Comparison of ENCODE assay signal across 9 mouse cellular contexts in the genomic region with DNA sequence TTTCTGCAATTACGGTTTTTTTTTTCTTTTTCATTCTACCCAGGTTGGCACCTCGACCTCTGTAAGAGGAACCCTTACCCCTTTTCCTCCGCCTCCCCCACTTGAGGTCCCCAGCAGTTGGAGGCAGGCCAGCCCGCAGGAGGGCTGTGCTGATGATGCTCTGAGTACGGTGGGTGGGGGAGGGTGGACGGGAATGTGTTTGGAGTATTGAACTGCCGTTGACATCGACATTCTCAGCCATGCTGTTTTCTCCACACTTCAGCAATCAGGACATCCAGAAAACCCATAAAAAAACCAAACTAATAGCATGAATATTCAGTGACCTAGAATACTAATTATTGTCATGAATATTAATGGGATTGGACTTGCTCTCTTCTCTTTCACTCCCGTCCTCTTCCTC.
DNase-seq lines count a peak whose midpoint lies in the region; ATAC-seq lines count a peak whose summit lies in the region.
"Had no signal": no experiment of that assay in that cellular context is flagged by ENCODE, and none has a peak within 500 bp of the region (broad histone marks: within the 10 kb centered on the region; RNA-seq: fewer than 3 reads in every experiment).

No protein-coding gene starts in this region.

- H3K27me3 ChIP-seq in heart, embryonic 13.5 days (replicated peaks): no peaks in the 10 kb centered on the region
- H3K27me3 ChIP-seq in hindbrain, embryonic 14.5 days (ENCODE audit: control insufficient read depth, insufficient read depth, low read length): no peaks in the 10 kb centered on the region
- H3K27me3 ChIP-seq in limb, embryonic 13.5 days: 0 out of 2 replicates have a peak, but pooled peaks cover under 1% of the 10 kb centered on the region

- no peak for ATAC-seq in heart, embryonic 13.5 days (ENCODE audit: extremely low read depth, insufficient number of reproducible peaks, low FRiP score, low TSS enrichment)
- ATAC-seq in hindbrain, embryonic 14.5 days (ENCODE audit: low FRiP score): peak; percentile 65
- no peak for ATAC-seq in limb, embryonic 13.5 days (ENCODE audit: low FRiP score, low read depth)
- no peak for ATAC-seq in megakaryocyte progenitor cell, adult 5-6 weeks (replicated peaks; ENCODE audit: poor library complexity)

- H3K36me3 ChIP-seq in heart, embryonic 13.5 days: 0 out of 2 replicates have a peak, but pooled peaks cover 4% of the 10 kb centered on the region
- H3K36me3 ChIP-seq in hindbrain, embryonic 14.5 days (replicated peaks; ENCODE audit: control insufficient read depth, insufficient read depth): 0 out of 2 replicates have a peak, but pooled peaks cover 6% of the 10 kb centered on the region
- H3K36me3 ChIP-seq in limb, embryonic 13.5 days: peaks cover 3% of the 10 kb centered on the region

- WGBS in heart, embryonic 13.5 days: 12% methylated on average over 9 of the region's 9 CpGs
- 5% methylated on average over 9 of the region's 9 CpGs for WGBS in hindbrain, embryonic 14.5 days
- WGBS in limb, embryonic 13.5 days: 6% methylated on average over 9 of the region's 9 CpGs

- peaks cover 18% of the 10 kb centered on the region for H3K4me1 ChIP-seq in heart, embryonic 13.5 days
- H3K4me1 ChIP-seq in hindbrain, embryonic 14.5 days (replicated peaks; ENCODE audit: control insufficient read depth, insufficient read depth, low read length): peaks cover 23% of the 10 kb centered on the region
- H3K4me1 ChIP-seq in limb, embryonic 13.5 days: peaks cover 18% of the 10 kb centered on the region

- intact Hi-C loops in left cerebral cortex, postnatal 14 days (cut with DNase I): no loop called here

- H3K4me2 ChIP-seq in heart, embryonic 13.5 days: peak overlapping the region; percentile 69
- H3K4me2 ChIP-seq in hindbrain, embryonic 14.5 days (replicated peaks): peak overlapping the region; percentile 42
- peak overlapping the region; percentile 51 for H3K4me2 ChIP-seq in limb, embryonic 13.5 days (replicated peaks)

- H3K9me3 ChIP-seq in heart, embryonic 13.5 days: no peaks in the 10 kb centered on the region; the same call in 1 of the 2 replicates
- H3K9me3 ChIP-seq in hindbrain, embryonic 14.5 days (ENCODE audit: control insufficient read depth, low read length): no peaks in the 10 kb centered on the region
- H3K9me3 ChIP-seq in limb, embryonic 13.5 days: no peaks in the 10 kb centered on the region; the same call in 1 of the 2 replicates

- peak overlapping the region; percentile 70 for H3K9ac ChIP-seq in heart, embryonic 13.5 days
- no peak overlapping the region for H3K9ac ChIP-seq in hindbrain, embryonic 14.5 days
- no peak overlapping the region for H3K9ac ChIP-seq in limb, embryonic 13.5 days

- H3K27ac ChIP-seq in heart, embryonic 13.5 days (replicated peaks): no peak overlapping the region
- H3K27ac ChIP-seq in hindbrain, embryonic 14.5 days: peak overlapping the region; percentile 69
- no peak overlapping the region for H3K27ac ChIP-seq in limb, embryonic 13.5 days

- H3K4me3 ChIP-seq in heart, embryonic 13.5 days: peak overlapping the region; percentile 42
- H3K4me3 ChIP-seq in hindbrain, embryonic 14.5 days (replicated peaks; ENCODE audit: low read length): no peak overlapping the region
- H3K4me3 ChIP-seq in limb, embryonic 13.5 days: no peak overlapping the region; the same call in 1 of the 2 replicates

- no peak for DNase-seq in heart, adult 8-10 months (ENCODE audit: low spot score)
- peak; percentile 68 for DNase-seq in embryo, embryonic 10.5 days (ENCODE audit: low spot score)
- peak; percentile 56 for DNase-seq in hindbrain, embryonic 14.5 days (ENCODE audit: low spot score)
- no peak for DNase-seq in gastrocnemius, adult 18-20 months (ENCODE audit: low spot score)
- DNase-seq in left cerebral cortex, postnatal 14 days (ENCODE audit: low spot score in 2 of 2): no peak
- DNase-seq: thymus, adult 18-20 months had no signal

Comparison
In these comparisons a context has a peak if more than half of its experiments do, and no peak if none do; other contexts are left out.
1. DNase-seq: peak in embryo, embryonic 10.5 days (single experiment) and hindbrain, embryonic 14.5 days (single experiment); none in heart, adult 8-10 months (single experiment), gastrocnemius, adult 18-20 months (single experiment) and left cerebral cortex, postnatal 14 days (0 of 2).
2. Peak in every context shown above with its lines, with median percentiles within 50 percentile points of each other: H3K4me2 ChIP-seq.